Mouse (Mus musculus) embryo, embryonic 11 days (tissue): Measurements from ENCODE around the gene Prom1.

ENCODE experiments used
- DNase-seq: peaks from one replicate; pipeline ENCODE4 v3.0.0-alpha.2; 2015

Gene Prom1

GRCm38 (mm10) chr5:44080276-44081054 is 21.4 kb downstream of the Prom1 start:
- no peak for DNase-seq

- DNase-seq = no peak
These were observed 26.4 kb downstream of the Prom1 start for GRCm38 (mm10) chr5:44075432-44075831.

GRCm38 (mm10) chr5:44073634-44074033 is 28.2 kb downstream of the Prom1 start:
- DNase-seq = no peak

GRCm38 (mm10) chr5:44070529-44071133 is 31.2 kb downstream of the Prom1 start:
- no peak for DNase-seq

- no peak for DNase-seq
These were observed 43.6 kb downstream of the Prom1 start for GRCm38 (mm10) chr5:44058258-44058657.

- no peak for DNase-seq
These were observed 51.6 kb downstream of the Prom1 start for GRCm38 (mm10) chr5:44050213-44050612.

- DNase-seq = no peak
These were observed 52.3 kb downstream of the Prom1 start for GRCm38 (mm10) chr5:44049395-44049976.

GRCm38 (mm10) chr5:44048568-44049363 is 53.1 kb downstream of the Prom1 start:
- peak; percentile 79 for DNase-seq

- DNase-seq = no peak
These were observed 60.1 kb downstream of the Prom1 start for GRCm38 (mm10) chr5:44041725-44042124.

- DNase-seq = no peak
These were observed 60.8 kb downstream of the Prom1 start for GRCm38 (mm10) chr5:44041056-44041455.

- no peak for DNase-seq
These were observed 103.4 kb downstream of the Prom1 start for GRCm38 (mm10) chr5:43998295-43998989.

- no peak for DNase-seq
These were observed 104.2 kb downstream of the Prom1 start for GRCm38 (mm10) chr5:43997626-43998025.

GRCm38 (mm10) chr5:43996162-43996561 is 105.7 kb downstream of the Prom1 start:
- no peak for DNase-seq

GRCm38 (mm10) chr5:43994981-43995380 is 106.9 kb downstream of the Prom1 start:
- no peak for DNase-seq

GRCm38 (mm10) chr5:43990316-43990715 is 111.5 kb downstream of the Prom1 start:
- peak; percentile 54 for DNase-seq

- no peak for DNase-seq
These were observed 112.8 kb downstream of the Prom1 start for GRCm38 (mm10) chr5:43989017-43989416.

GRCm38 (mm10) chr5:43986212-43986611 is 115.6 kb downstream of the Prom1 start:
- no peak for DNase-seq

- DNase-seq = no peak
These were observed 118.9 kb downstream of the Prom1 start for GRCm38 (mm10) chr5:43982896-43983295.

- DNase-seq = no peak
These were observed 120.2 kb downstream of the Prom1 start, which contains the start of gene Fgfbp1 for GRCm38 (mm10) chr5:43981620-43982019. Fgfbp1 (minus strand) TSS chr5:43981779.

- no peak for DNase-seq
These were observed 121.4 kb downstream of the Prom1 start for GRCm38 (mm10) chr5:43980397-43980796.

- DNase-seq = no peak
These were observed 124.8 kb downstream of the Prom1 start for GRCm38 (mm10) chr5:43976821-43977561.

GRCm38 (mm10) chr5:43974166-43974565 is 127.7 kb downstream of the Prom1 start:
- DNase-seq = no peak
